Mouse (Mus musculus) olfactory bulb, adult 2 months (tissue): ENCODE data around the gene Slc45a3. TPM values are rescaled to one million over a fixed set of nuclear protein-coding genes. Genes with fewer than 3 reads are reported as not detected.

ENCODE experiments used
- H3K27ac ChIP-seq: fragments of 200-500 bp; 2 replicates; pipeline ENCODE4 v1.5.1; 2012; ENCODE audit warnings: low read depth, low read length; ENCODE audit not compliant: insufficient read depth
- H3K4me1 ChIP-seq: fragments of 200-500 bp; 2 replicates; pipeline ENCODE4 v1.6.1; 2012; ENCODE audit warnings: low read length; ENCODE audit not compliant: control insufficient read depth, insufficient read depth
- H3K4me3 ChIP-seq: fragments of 200-500 bp; 2 replicates; pipeline ENCODE4 v1.5.1; 2012; ENCODE audit warnings: mild to moderate bottlenecking, low read depth, low read length, moderate library complexity; ENCODE audit not compliant: insufficient read depth
- CTCF ChIP-seq: fragments of 200-500 bp; IDR thresholded peaks from 2 replicates; pipeline ENCODE4 v1.5.1; 2012; ENCODE audit warnings: low read depth, mild to moderate bottlenecking, low read length, moderate library complexity; ENCODE audit not compliant: insufficient read depth
- POLR2A ChIP-seq: fragments of 200-500 bp; IDR thresholded peaks from 2 replicates; pipeline ENCODE4 v1.6.1; 2012; ENCODE audit warnings: mild to moderate bottlenecking, low read depth, low read length, moderate library complexity; ENCODE audit not compliant: insufficient read depth
- WGBS: fragments of 180-500 bp; shearing (Covaris S2); methylation state at CpG from one replicate; pipeline ENCODE4 v1.1.7; 2018; 5-methylcytosine and 5-hydroxymethylcytosine counted together
- polyA plus RNA-seq: library from polyadenylated mRNA; stranded (reverse); fragments of >200 nt; gene quantifications from 2 replicates; pipeline ENCODE4 v1.2.4, GENCODE M21; 2012; ENCODE audit warnings: low replicate concordance; ENCODE audit not compliant: missing spikeins, insufficient read depth, insufficient read length

Gene Slc45a3
- polyA plus RNA-seq, 1 experiment: not detected

- H3K27ac ChIP-seq: no peak overlapping the region
- no peaks in the 10 kb centered on the region for H3K4me1 ChIP-seq
- H3K4me3 ChIP-seq: no peak overlapping the region
- WGBS: 34% methylated on average over 16 of the region's 16 CpGs
- no peak for TF ChIP-seq CTCF
- no peak for TF ChIP-seq POLR2A
Observed at GRCm38 (mm10) chr1:131970661-131971520, 8.1 kb downstream of the Slc45a3 start.

DNA sequence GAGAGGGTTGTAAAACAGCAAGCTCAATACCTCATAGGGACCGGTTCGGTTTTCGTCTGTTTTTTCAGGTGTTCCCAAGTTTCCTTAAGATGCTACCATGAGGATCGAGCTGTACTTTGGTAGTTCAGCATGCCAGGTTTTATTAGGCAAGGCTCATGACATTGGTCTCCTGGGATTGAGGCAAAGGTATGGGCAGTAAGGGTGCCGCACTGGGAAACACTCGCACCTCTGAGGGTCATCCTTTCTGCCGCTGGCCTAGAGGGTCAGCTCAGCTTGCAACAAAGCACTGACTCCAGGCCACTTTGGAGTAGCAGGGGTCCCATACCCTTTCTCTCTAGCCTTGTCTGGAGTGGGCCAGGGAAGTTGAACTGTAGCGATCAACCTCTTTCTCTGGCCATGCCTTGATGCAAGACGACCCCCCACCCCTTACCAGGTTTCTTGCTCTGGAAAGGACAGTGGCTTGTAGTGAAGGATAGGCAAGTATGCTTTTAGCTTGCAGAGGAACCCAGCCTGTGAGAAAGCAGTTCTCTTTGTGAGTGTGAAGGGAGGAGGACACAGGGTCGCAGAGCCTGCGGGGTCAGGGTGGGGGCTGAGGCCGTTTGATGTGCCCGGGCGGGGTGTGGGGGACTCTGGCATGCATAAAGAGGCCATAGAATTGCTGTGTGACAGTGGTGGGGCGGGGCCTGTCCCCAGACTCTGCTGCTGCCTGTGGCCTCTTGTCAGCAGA, 9.2 kb downstream of the Slc45a3 start:
- H3K27ac ChIP-seq: no peak overlapping the region
- WGBS: 68% methylated on average over 15 of the region's 15 CpGs
- no peak overlapping the region for H3K4me3 ChIP-seq
- no peak for TF ChIP-seq POLR2A
- no peak for TF ChIP-seq CTCF
- H3K4me1 ChIP-seq: no peaks in the 10 kb centered on the region

- Histone ChIP-seq H3K27ac (no peak overlapping the region), H3K4me3 (no peak overlapping the region), H3K4me1 (no peaks in the 10 kb centered on the region)
- no peak for TF ChIP-seq POLR2A
- TF ChIP-seq CTCF: no peak
- WGBS: 67% methylated on average over 13 of the region's 13 CpGs
Observed at GRCm38 (mm10) chr1:131972498-131973334, 9.9 kb downstream of the Slc45a3 start.

GRCm38 (mm10) chr1:131973991-131974390, 11.2 kb downstream of the Slc45a3 start:
- H3K4me1 ChIP-seq: no peaks in the 10 kb centered on the region
- H3K27ac ChIP-seq: no peak overlapping the region
- H3K4me3 ChIP-seq: no peak overlapping the region
- 92% methylated on average over 6 of the region's 6 CpGs for WGBS
- no peak for TF ChIP-seq POLR2A

DNA sequence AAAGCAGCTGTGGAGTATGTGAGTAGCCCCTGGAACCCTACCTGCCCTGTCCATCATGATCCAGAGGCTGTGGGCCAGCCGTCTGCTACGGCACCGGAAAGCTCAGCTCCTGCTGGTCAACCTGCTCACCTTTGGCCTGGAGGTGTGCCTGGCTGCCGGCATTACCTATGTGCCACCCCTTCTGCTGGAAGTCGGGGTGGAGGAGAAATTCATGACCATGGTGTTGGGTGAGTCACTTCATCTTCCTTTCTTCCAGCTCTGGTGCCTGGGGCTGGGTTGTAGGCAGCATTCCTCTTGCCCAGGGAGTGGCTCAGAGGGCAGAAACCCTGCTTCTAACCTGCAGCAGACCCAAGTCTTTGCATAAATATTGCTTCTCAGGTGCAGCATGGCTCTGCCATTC, 14.1 kb downstream of the Slc45a3 start:
- Histone ChIP-seq H3K27ac (no peak overlapping the region), H3K4me1 (no peaks in the 10 kb centered on the region), H3K4me3 (no peak overlapping the region)
- TF ChIP-seq CTCF: no peak
- TF ChIP-seq POLR2A: no peak
- 90% methylated on average over 5 of the region's 5 CpGs for WGBS

DNA sequence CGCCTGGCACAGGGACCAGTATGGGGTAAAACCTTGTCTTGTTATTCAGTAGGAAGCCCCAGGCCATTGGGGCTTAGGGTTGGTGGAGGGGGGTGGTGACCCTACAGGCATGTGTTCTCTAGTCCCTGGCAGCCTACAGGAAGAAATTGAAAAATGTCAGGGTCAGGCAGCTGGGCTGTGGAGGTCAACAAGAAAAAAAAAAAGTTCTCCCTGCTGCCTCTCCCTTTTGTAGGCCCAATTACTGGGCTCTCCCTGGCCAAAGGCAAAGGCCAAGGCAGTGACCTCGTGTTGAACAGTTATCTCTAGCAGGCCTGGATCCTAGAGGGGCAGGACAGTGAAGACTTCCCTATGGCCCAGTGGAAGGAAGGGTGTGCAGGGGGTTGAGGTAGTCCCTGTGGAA, 17.7 kb downstream of the Slc45a3 start:
- Histone ChIP-seq H3K27ac (no peak overlapping the region), H3K4me1 (no peaks in the 10 kb centered on the region), H3K4me3 (no peak overlapping the region)
- WGBS: 75% methylated on average over 2 of the region's 2 CpGs
- no peak for TF ChIP-seq CTCF
- TF ChIP-seq POLR2A: no peak

- no peak overlapping the region for H3K27ac ChIP-seq
- H3K4me1 ChIP-seq: no peaks in the 10 kb centered on the region
- H3K4me3 ChIP-seq: no peak overlapping the region
- peak; percentile 80 for TF ChIP-seq CTCF
- no peak for TF ChIP-seq POLR2A
- WGBS: 55% methylated on average over 12 of the region's 12 CpGs
Observed at GRCm38 (mm10) chr1:131981378-131982013, 18.7 kb downstream of the Slc45a3 start.

DNA sequence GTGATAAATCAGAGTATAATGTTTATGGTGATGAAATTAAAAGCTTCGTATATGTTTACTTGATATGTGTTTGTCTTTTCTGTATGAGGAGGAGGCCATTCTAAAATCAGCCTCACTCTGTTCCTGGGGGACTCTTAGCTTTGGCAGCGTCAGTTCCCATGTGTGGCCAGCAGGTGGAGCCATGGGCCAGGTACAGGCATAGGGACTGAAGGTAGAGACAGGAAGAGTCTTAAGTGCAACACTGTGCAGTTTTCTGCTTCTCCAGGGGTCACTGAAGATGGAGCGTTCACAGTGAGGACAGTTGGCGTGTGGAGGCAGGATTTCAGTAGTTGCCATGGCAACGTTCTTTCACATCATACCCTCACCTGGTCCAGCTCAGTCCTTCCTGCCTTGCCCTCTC, 20.1 kb downstream of the Slc45a3 start:
- Histone ChIP-seq H3K27ac (no peak overlapping the region), H3K4me1 (no peaks in the 10 kb centered on the region), H3K4me3 (no peak overlapping the region)
- 31% methylated on average over 5 of the region's 5 CpGs for WGBS
- TF ChIP-seq CTCF: peak; percentile 57
- TF ChIP-seq POLR2A: no peak
